Mouse (Mus musculus) adipocyte (in vitro differentiated cells): ENCODE measurements around the gene Olfr17.
"Not testable (repeated sequence)": the region's sequence is repeated elsewhere in the genome, so short reads cannot be mapped to it uniquely, and the experiment has no call there.

Source experiments
- DNase-seq: peaks from one replicate; pipeline ENCODE4 v3.0.0-alpha.2; 2016; ENCODE audit warnings: low spot score

Olfr17 gene

DNA sequence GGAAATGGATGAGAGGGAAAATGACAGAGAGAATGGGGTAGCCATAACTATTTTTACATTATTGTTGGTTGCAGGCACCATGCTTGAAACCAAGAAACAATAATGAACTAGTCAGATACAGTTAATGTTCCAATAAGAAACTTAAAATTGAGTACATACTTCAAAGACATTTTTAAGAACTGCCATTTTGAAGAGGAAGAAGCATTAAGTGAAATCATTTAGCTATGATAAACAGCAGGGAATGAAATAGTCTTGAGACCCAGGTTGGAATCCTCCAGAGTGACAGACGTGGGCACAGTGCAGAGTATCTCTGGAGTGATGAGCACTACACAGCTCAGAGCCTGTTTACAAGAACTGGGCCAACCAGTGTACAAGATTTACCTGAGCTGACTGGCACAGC lies at the start of gene Olfr17:
Olfr17 (plus strand) TSS at position 301 of the 400 bp plus-strand sequence.
- DNase-seq = no peak

DNA sequence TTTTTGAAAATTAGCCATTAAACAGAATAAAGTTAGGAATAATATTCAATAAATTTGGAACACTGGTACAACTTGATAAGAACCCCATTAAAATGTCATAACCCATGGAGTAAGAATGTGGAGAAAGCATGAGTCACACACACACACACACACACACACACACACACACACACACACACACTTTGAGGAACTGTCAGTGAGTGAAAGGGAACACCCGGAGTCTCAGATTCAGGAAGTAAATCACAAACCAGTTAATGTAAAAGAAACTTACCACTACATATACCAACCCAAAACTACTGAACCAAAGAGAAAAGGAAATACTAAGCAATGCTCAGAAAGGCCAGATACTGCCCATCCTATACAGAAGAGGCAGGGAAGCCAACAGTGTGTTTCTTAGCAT lies 48.6 kb upstream of the Olfr17 start:
- DNase-seq = no peak

DNA sequence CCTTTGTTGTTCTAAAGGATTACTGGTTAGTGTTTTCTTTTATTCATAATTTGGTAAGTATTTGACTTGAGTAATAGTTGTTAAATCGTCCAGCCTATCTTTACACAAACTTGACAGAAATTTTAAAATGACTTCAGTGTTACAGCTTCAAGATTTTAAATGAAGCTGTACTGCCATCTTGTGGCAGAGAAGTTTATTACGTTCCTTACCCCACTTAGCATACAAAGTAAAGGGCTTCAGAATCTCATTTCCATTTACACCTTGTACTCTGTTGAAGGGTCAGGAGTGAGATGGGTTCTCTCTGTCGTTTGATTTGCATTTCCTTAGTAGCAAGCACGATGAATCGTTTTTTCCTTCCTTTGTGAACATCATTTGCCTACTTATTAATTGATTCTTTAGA lies 47.2 kb upstream of the Olfr17 start:
- peak; percentile 62 for DNase-seq

DNA sequence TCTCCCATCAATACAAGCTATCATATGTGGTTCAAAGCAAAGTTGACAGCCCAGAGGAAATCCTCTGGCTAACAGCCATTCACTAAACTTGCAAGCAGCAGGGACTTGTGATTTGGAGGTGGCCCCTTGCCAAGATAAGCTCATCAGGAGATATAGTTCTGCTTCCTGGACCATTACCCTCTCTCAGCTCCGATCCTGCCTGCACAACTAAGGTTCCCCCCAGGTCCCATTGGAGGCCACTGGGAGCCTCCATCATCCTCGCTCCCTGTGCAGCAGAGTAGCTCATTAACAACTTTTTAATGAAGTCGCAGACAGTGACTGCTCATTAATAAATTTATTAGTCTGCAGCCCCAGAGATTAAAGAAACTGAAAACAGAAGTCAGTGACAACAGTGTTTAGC lies 45.4 kb upstream of the Olfr17 start:
- no peak for DNase-seq

DNA sequence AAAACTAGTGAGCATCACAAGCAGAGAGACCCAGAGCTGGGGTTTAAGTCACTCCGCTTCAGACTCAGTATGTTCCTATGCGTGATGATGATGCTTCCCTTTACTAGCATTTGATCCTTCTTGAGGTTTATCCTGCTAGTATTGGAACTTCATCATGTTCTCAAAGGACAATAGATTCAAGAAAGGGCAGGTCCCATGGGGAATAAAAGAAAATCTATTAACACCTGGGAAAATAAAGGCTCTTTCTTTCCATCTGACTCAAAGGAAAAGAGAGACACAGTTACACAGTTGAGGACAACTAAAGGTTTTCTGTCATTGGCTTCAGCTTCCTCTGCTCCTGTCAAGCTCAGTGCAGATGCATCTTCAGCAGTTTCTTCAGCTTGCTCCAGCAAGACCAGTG lies 22.3 kb upstream of the Olfr17 start, which contains the start of gene Olfr714:
Olfr714 (plus strand) TSS at position 301 of the 400 bp plus-strand sequence.
- DNase-seq = no peak

DNA sequence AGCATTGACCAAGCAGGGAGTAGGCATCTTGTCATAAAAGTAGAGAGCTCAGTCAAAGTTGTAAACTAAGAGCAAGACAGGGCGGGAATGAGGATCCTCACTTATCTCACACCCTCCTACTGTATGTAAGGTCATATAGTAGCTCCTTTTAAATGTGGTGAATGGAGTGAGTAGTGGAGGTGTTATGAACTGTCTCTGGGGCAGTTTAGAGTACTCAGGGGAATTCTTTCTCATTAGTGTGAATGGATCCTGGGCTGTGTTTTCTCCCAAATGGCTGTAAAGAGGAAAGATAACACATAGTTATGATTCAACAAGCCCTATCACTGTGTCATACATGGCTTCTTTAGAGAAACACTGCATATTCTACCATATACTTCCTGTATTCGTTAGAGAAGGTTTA lies 17.2 kb downstream of the Olfr17 start, which contains the start of gene Olfr715b:
Olfr715b (minus strand) TSS at position 101 of the 400 bp plus-strand sequence.
- DNase-seq = not testable (repeated sequence)

DNA sequence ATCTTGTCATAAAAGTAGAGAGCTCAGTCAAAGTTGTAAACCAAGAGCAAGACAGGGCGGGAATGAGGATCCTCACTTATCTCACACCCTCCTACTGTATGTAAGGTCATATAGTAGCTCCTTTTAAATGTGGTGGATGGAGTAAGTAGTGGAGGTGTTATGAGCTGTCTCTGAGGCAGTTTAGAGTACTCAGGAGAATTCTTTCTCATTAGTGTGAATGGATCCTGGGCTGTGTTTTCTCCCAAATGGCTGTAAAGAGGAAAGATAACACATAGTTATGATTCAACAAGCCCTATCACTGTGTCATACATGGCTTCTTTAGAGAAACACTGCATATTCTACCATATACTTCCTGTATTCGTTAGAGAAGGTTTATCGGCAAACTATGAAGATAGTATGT lies 38.0 kb downstream of the Olfr17 start, which contains the start of gene Olfr715:
Olfr715 (minus strand) TSS at position 101 of the 400 bp plus-strand sequence.
- DNase-seq = not testable (repeated sequence)

DNA sequence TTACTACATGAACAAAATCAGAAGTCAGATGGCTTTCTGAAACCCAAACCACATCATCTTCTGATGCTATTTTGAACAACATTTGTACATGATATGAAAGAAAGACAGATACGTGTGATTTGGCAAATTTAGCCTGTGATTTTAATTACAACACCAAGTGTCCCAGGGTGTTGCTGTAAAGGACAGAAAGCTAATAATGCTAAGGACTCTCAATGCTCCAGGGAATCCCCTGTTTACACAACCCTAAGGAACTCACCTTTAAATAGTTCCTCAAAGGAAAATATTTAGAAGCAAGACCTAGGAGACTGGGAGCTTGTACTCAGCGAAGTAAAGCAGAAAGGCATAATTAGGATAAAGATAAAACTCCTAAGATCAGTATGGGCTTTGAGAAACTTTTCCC lies 45.0 kb downstream of the Olfr17 start, which contains the start of gene Olfr716:
Olfr716 (plus strand) TSS at position 301 of the 400 bp plus-strand sequence.
- not testable (repeated sequence) for DNase-seq
